Mouse (Mus musculus) MEL (cell line): ENCODE data around the gene Rasip1. TPM values are rescaled to one million over a fixed set of nuclear protein-coding genes. Genes with fewer than 3 reads are reported as not detected.
A peak's percentile ranks its signal among the peaks of the same experiment; 100 is the strongest.

Source experiments
- DNase-seq: peaks from one replicate; pipeline ENCODE4 v3.0.0; 2011; ENCODE audit warnings: low read depth, low spot score
- H3K27ac ChIP-seq: 2 replicates; pipeline ENCODE4 v1.5.1; 2012; ENCODE audit warnings: low read depth, mild to moderate bottlenecking, control low read depth, low read length, moderate library complexity; ENCODE audit not compliant: control insufficient read depth
- H3K27me3 ChIP-seq, 2 experiments: fragments of 150-350 bp in 1 of 2; sonication (generic) in 1 of 2; 2 replicates each; pipeline ENCODE4 v1.6.1; 2012; ENCODE audit warnings: low read length in 2 of 2, mild to moderate bottlenecking in 2 of 2, improper control_type of control experiment in 1 of 2, moderate library complexity in 1 of 2; ENCODE audit not compliant: insufficient read depth in 2 of 2, control insufficient read depth in 1 of 2
- H3K36me3 ChIP-seq, 2 experiments: 2 replicates each; pipeline ENCODE4 v1.6.1; 2012 to 2014; ENCODE audit warnings: low read length in 2 of 2, improper control_type of control experiment in 1 of 2, inconsistent platforms in 1 of 2, mild to moderate bottlenecking in 1 of 2; ENCODE audit not compliant: insufficient read depth in 2 of 2, control insufficient read depth in 1 of 2
- H3K4me1 ChIP-seq, 2 experiments: fragments of 150-350 bp in 1 of 2; sonication (generic) in 1 of 2; 2 replicates each; pipeline ENCODE4 v1.6.1; 2012; ENCODE audit warnings: low read length in 2 of 2, improper control_type of control experiment in 1 of 2, mild to moderate bottlenecking in 1 of 2; ENCODE audit not compliant: insufficient read depth in 2 of 2, control insufficient read depth in 1 of 2
- H3K4me3 ChIP-seq, 2 experiments: fragments of 150-350 bp in 1 of 2; sonication (generic) in 1 of 2; 2 replicates each; pipeline ENCODE4 v1.5.1; 2012; ENCODE audit warnings: low read depth in 2 of 2, low read length in 2 of 2, mild to moderate bottlenecking in 2 of 2, moderate library complexity in 2 of 2, control low read depth in 1 of 2, improper control_type of control experiment in 1 of 2; ENCODE audit not compliant: control insufficient read depth in 1 of 2, insufficient read depth in 1 of 2
- H3K79me2 ChIP-seq: 2 replicates; pipeline ENCODE4 v1.6.1; 2012; ENCODE audit warnings: mild to moderate bottlenecking, low read length, moderate library complexity; ENCODE audit not compliant: control insufficient read depth, poor library complexity, insufficient read depth
- H3K9ac ChIP-seq: 2 replicates; pipeline ENCODE4 v1.6.1; 2012; ENCODE audit warnings: low read depth, mild to moderate bottlenecking, control low read depth, low read length, moderate library complexity; ENCODE audit not compliant: control insufficient read depth, poor library complexity, severe bottlenecking
- H3K9me3 ChIP-seq: fragments of 150-350 bp; sonication (generic); replicated peaks from 2 replicates; pipeline ENCODE4 v1.6.1; 2012; ENCODE audit warnings: mild to moderate bottlenecking, low read length, improper control_type of control experiment, moderate library complexity; ENCODE audit not compliant: insufficient read depth
- CHD1 ChIP-seq: IDR thresholded peaks from 2 replicates; pipeline ENCODE4 v1.6.1; 2012; ENCODE audit warnings: low read depth, mild to moderate bottlenecking, inconsistent platforms, low read length, improper control_type of control experiment
- CTCF ChIP-seq, 3 experiments: IDR thresholded peaks in 2 of 3; conservative IDR thresholded peaks in 1 of 3; 2 replicates each; pipeline ENCODE4 v1.5.1; 2011 to 2012; ENCODE audit warnings: low read length in 3 of 3, low read depth in 2 of 3, mild to moderate bottlenecking in 2 of 3, improper control_type of control experiment in 1 of 3, inconsistent platforms in 1 of 3, mixed read lengths in 1 of 3, moderate library complexity in 1 of 3; ENCODE audit not compliant: control insufficient read depth in 1 of 3, insufficient read depth in 1 of 3, poor library complexity in 1 of 3, severe bottlenecking in 1 of 3
- EP300 ChIP-seq, 2 experiments: IDR thresholded peaks; 2 replicates each; pipeline ENCODE4 v1.6.1; 2011; ENCODE audit warnings: improper control_type of control experiment in 2 of 2, low read length in 2 of 2, low read depth in 1 of 2, mild to moderate bottlenecking in 1 of 2
- ETS1 ChIP-seq: IDR thresholded peaks from 2 replicates; pipeline ENCODE4 v1.6.1; 2012; ENCODE audit warnings: low read depth, mild to moderate bottlenecking, inconsistent platforms, low read length, improper control_type of control experiment, moderate library complexity
- HCFC1 ChIP-seq: IDR thresholded peaks from 2 replicates; pipeline ENCODE4 v1.6.1; 2012; ENCODE audit warnings: low read depth, mild to moderate bottlenecking, inconsistent platforms, low read length, improper control_type of control experiment, moderate library complexity
- JUND ChIP-seq: IDR thresholded peaks from 2 replicates; pipeline ENCODE4 v1.6.1; 2011; ENCODE audit warnings: low read depth, mild to moderate bottlenecking, improper control_type of control experiment, low read length
- MXI1 ChIP-seq: IDR thresholded peaks from 2 replicates; pipeline ENCODE4 v1.6.1; 2011; ENCODE audit warnings: mild to moderate bottlenecking, low read depth, low read length, improper control_type of control experiment
- MYB ChIP-seq: IDR thresholded peaks from 2 replicates; pipeline ENCODE4 v1.6.1; 2011; ENCODE audit warnings: mild to moderate bottlenecking, low read depth, low read length, improper control_type of control experiment
- MYC ChIP-seq: IDR thresholded peaks from 2 replicates; pipeline ENCODE4 v1.6.1; 2011; ENCODE audit warnings: low read depth, mild to moderate bottlenecking, low read length, improper control_type of control experiment, moderate library complexity
- POLR2A ChIP-seq, 2 experiments: IDR thresholded peaks; 2 replicates each; pipeline ENCODE4 v1.6.1; 2011 to 2012; ENCODE audit warnings: low read length in 2 of 2, mild to moderate bottlenecking in 2 of 2, control low read depth in 1 of 2, improper control_type of control experiment in 1 of 2, low read depth in 1 of 2, moderate library complexity in 1 of 2; ENCODE audit not compliant: control insufficient read depth in 1 of 2, insufficient read depth in 1 of 2, poor library complexity in 1 of 2
- RAD21 ChIP-seq: IDR thresholded peaks from 2 replicates; pipeline ENCODE4 v1.6.1; 2011; ENCODE audit warnings: mild to moderate bottlenecking, low read depth, low read length, improper control_type of control experiment
- RCOR1 ChIP-seq: IDR thresholded peaks from 2 replicates; pipeline ENCODE4 v1.6.1; 2012; ENCODE audit warnings: low read depth, mild to moderate bottlenecking, inconsistent platforms, low read length, improper control_type of control experiment
- SIN3A ChIP-seq: IDR thresholded peaks from 2 replicates; pipeline ENCODE4 v1.6.1; 2012; ENCODE audit warnings: low read length, improper control_type of control experiment, inconsistent platforms
- SMC3 ChIP-seq: IDR thresholded peaks from 2 replicates; pipeline ENCODE4 v1.6.1; 2011; ENCODE audit warnings: low read depth, low read length, improper control_type of control experiment
- TBP ChIP-seq: IDR thresholded peaks from 2 replicates; pipeline ENCODE4 v1.8.0; 2011; ENCODE audit warnings: low read depth, low read length, improper control_type of control experiment
- UBTF ChIP-seq: IDR thresholded peaks from 2 replicates; pipeline ENCODE4 v1.6.1; 2012; ENCODE audit warnings: low read depth, mild to moderate bottlenecking, inconsistent platforms, low read length, improper control_type of control experiment, moderate library complexity, borderline replicate concordance; ENCODE audit not compliant: insufficient read depth
- ZMIZ1 ChIP-seq: IDR thresholded peaks from 2 replicates; pipeline ENCODE4 v1.6.1; 2012; ENCODE audit warnings: low read depth, mild to moderate bottlenecking, inconsistent platforms, low read length, improper control_type of control experiment, moderate library complexity
- polyA plus RNA-seq, 2 experiments: library from polyadenylated mRNA; stranded (reverse) in 1 of 2; unstranded in 1 of 2; fragments of >175 nt in 1 of 2; fragments of >200 nt in 1 of 2; gene quantifications; 2 replicates each; pipeline versions ENCODE4 v1.2.1 to v1.2.4; 2012; ENCODE audit warnings: low replicate concordance in 2 of 2, low read depth in 1 of 2; ENCODE audit not compliant: insufficient read length in 2 of 2, insufficient read depth in 1 of 2, missing spikeins in 1 of 2
- total RNA-seq: library from RNA; depleted of rRNA; stranded (reverse); fragments of 300-350 nt; gene quantifications from 2 replicates; pipeline ENCODE4 v1.2.3, GENCODE M21; 2012

Gene Rasip1
- total and polyA plus RNA-seq, 3 experiments: 0.65 to 1.1 TPM; not detected in 1

- TF ChIP-seq ETS1 (no peak), ZMIZ1 (no peak), RCOR1 (no peak), TBP (no peak), MXI1 (no peak)
These were observed 38.1 kb upstream of the Rasip1 start (continued) for GRCm38 (mm10) chr7:45589173-45589572.

- H3K9me3 ChIP-seq: no peaks in the 10 kb centered on the region
- H3K79me2 ChIP-seq: no peaks in the 10 kb centered on the region
- H3K9ac ChIP-seq: no peak overlapping the region
- H3K4me3 ChIP-seq: no peak overlapping the region
- peaks cover 3 to 8% of the 10 kb centered on the region in 2 experiments; a peak in 3 of 4 replicates for H3K4me1 ChIP-seq
- no peaks in the 10 kb centered on the region for H3K27me3 ChIP-seq
- no peak for TF ChIP-seq HCFC1
- no peak for TF ChIP-seq JUND
- TF ChIP-seq EP300 (IDR thresholded peaks at IDR 0.05; ENCODE audit: low read depth in 1 of 2, low read length in 2 of 2): no peak
- no peak for TF ChIP-seq MYB
- no peak for TF ChIP-seq SIN3A
- no peak for TF ChIP-seq CTCF (IDR thresholded peaks at IDR 0.05 in 2 of 3, conservative IDR thresholded peaks at IDR 0.05 in 1 of 3; ENCODE audit: control insufficient read depth in 1 of 3, insufficient read depth in 1 of 3, low read depth in 2 of 3, low read length in 3 of 3, poor library complexity in 1 of 3, severe bottlenecking in 1 of 3)
- no peak for TF ChIP-seq ZMIZ1
- TF ChIP-seq MXI1: no peak
- no peak for TF ChIP-seq POLR2A (IDR thresholded peaks at IDR 0.05; ENCODE audit: control insufficient read depth in 1 of 2, insufficient read depth in 1 of 2, low read depth in 1 of 2, low read length in 2 of 2, poor library complexity in 1 of 2)
- no peak for TF ChIP-seq UBTF
- TF ChIP-seq, all 39 proteins: peak for 0
- no peak for DNase-seq
- Histone ChIP-seq H3K27ac (no peak overlapping the region), H3K36me3 (peaks cover 0 to 20% of the 10 kb centered on the region in 2 experiments; a peak in 3 of 4 replicates)
These were observed 37.4 kb upstream of the Rasip1 start for GRCm38 (mm10) chr7:45589898-45590297.

- Histone ChIP-seq H3K4me1 (peaks cover 6 to 13% of the 10 kb centered on the region in 2 experiments), H3K36me3 (peaks cover 0 to 22% of the 10 kb centered on the region in 2 experiments; a peak in 3 of 4 replicates), H3K9ac (no peak overlapping the region), H3K79me2 (no peaks in the 10 kb centered on the region), H3K27me3 (no peaks in the 10 kb centered on the region), H3K27ac (no peak overlapping the region), H3K9me3 (no peaks in the 10 kb centered on the region), H3K4me3 (no peak overlapping the region)
- TF ChIP-seq MXI1 (no peak), MYC (no peak), SMC3 (peak; percentile 51), RCOR1 (no peak), RAD21 (peak; percentile 43), CTCF (IDR thresholded peaks at IDR 0.05 in 2 of 3, conservative IDR thresholded peaks at IDR 0.05 in 1 of 3; ENCODE audit: control insufficient read depth in 1 of 3, insufficient read depth in 1 of 3, low read depth in 2 of 3, low read length in 3 of 3, poor library complexity in 1 of 3, severe bottlenecking in 1 of 3) (peak; percentile 32 to 53 (median 39); a peak in 5 of 6 replicates), ZMIZ1 (no peak), ETS1 (no peak), CHD1 (no peak)
- DNase-seq: peak; percentile 65
These were observed 36.4 kb upstream of the Rasip1 start for GRCm38 (mm10) chr7:45590874-45591273.
